ENCODE assay signal across 13 mouse cellular contexts in genomic region chr6:134222248-134222929, GRCm38 (mm10).
DNase-seq lines count a peak whose midpoint lies in the region; ATAC-seq lines count a peak whose summit lies in the region.
"Had no signal": no experiment of that assay in that cellular context is flagged by ENCODE, and none has a peak within 500 bp of the region (broad histone marks: within the 10 kb centered on the region; RNA-seq: fewer than 3 reads in every experiment).

No protein-coding gene starts in this region.

- no peak overlapping the region for H3K9ac ChIP-seq in intestine, embryonic 15.5 days
- H3K9ac ChIP-seq: embryonic facial prominence, embryonic 13.5 days; liver, embryonic 15.5 days had no signal

- WGBS in intestine, embryonic 15.5 days = 62% methylated on average over 8 of the region's 8 CpGs

- ATAC-seq in intestine, embryonic 15.5 days = 0 out of 2 replicates have a peak, but pooled peaks have one; percentile 16

- peak; percentile 77 for DNase-seq in adrenal gland, adult 8-10 months
- no peak for DNase-seq in adrenal gland, postnatal 25 days
- DNase-seq in kidney, adult 18-20 months = peak; percentile 56
- DNase-seq in kidney, postnatal 10 days = no peak
- peak; percentile 48 for DNase-seq in lung, postnatal 10 days
- no peak for DNase-seq in MN1 (ENCODE audit: low spot score)
- no peak for DNase-seq in cerebellum, adult 18-20 months
- DNase-seq: cerebellum, adult 11-12 months; layer of hippocampus, postnatal 36 days; midbrain, embryonic 14.5 days had no signal

- no peak overlapping the region for H3K27ac ChIP-seq in intestine, embryonic 15.5 days
- H3K27ac ChIP-seq: embryonic facial prominence, embryonic 13.5 days; liver, embryonic 15.5 days had no signal

- H3K4me1 ChIP-seq in intestine, embryonic 15.5 days (replicated peaks) = peaks cover 20% of the 10 kb centered on the region

- no peak overlapping the region for H3K4me3 ChIP-seq in intestine, embryonic 15.5 days (replicated peaks)
- H3K4me3 ChIP-seq: embryonic facial prominence, embryonic 13.5 days; liver, embryonic 15.5 days had no signal

- H3K36me3 ChIP-seq in intestine, embryonic 15.5 days = no peaks in the 10 kb centered on the region
- H3K36me3 ChIP-seq: liver, embryonic 15.5 days had no signal

- no peaks in the 10 kb centered on the region for H3K27me3 ChIP-seq in intestine, embryonic 15.5 days (replicated peaks)
- H3K27me3 ChIP-seq: embryonic facial prominence, embryonic 13.5 days; liver, embryonic 15.5 days had no signal

- H3K4me2 ChIP-seq in intestine, embryonic 15.5 days (replicated peaks) = no peak overlapping the region
- H3K4me2 ChIP-seq: embryonic facial prominence, embryonic 13.5 days; liver, embryonic 15.5 days had no signal

- H3K9me3 ChIP-seq in intestine, embryonic 15.5 days = no peaks in the 10 kb centered on the region
- H3K9me3 ChIP-seq: embryonic facial prominence, embryonic 13.5 days; liver, embryonic 15.5 days had no signal

Comparison
In these comparisons a context has a peak if more than half of its experiments do, and no peak if none do; other contexts are left out.
1. DNase-seq: peak in adrenal gland, adult 8-10 months (single experiment), kidney, adult 18-20 months (single experiment) and lung, postnatal 10 days (single experiment); none in adrenal gland, postnatal 25 days (single experiment), kidney, postnatal 10 days (single experiment), MN1 (single experiment) and cerebellum, adult 18-20 months (0 of 2).